Mouse (Mus musculus) c-Kit-positive CD71-positive TER-119-positive erythroid progenitor cells, embryonic 14.5 days (primary cell): ENCODE measurements around the gene Spo11.

Experiments
- DNase-seq: peaks from one replicate; pipeline ENCODE4 v3.0.0-alpha.2; 2013; ENCODE audit warnings: low spot score

Gene Spo11

DNA sequence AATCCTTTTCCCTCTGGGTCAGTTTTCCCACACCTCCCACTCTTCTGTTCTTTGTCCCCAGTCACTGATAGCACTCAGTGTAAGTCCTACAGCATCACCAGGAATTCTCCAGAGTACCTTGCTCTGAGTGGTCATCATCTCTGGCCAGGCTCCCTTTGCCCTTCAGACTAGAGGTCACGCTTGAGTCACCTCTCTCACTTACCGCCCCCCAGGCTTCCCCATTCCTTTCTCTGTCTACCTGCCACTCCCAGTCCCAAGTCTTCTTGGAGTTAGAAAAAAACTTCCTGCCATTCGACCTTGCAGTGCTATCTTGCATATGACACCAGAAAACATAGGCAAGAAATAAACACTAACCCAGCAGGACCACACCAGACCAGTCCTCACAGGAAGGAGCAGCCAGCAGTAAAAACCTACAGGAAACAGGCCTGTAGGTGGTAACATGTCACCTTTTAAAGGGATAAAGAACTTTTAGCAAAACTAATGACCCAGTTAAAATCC lies 32.8 kb downstream of the Spo11 start:
- no peak for DNase-seq

DNA sequence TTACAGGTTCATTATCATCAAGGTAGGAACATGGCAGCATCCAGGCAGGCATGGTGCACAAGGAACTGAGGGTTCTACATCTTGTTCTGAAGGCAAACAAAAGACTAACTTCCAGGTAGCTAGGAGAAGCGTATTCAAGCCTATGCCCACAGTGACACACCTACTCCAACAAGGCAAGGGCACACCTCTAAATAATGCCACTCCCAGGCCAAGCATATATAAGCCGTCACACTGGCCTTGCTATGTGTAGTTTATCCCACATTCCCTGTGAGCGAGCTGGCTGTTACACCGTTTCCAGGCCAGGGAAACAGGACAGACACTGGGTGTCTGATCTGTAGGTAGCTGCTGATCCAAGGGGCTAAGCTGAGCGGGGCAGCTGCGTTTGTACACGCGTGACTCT lies 33.9 kb downstream of the Spo11 start:
- no peak for DNase-seq

DNA sequence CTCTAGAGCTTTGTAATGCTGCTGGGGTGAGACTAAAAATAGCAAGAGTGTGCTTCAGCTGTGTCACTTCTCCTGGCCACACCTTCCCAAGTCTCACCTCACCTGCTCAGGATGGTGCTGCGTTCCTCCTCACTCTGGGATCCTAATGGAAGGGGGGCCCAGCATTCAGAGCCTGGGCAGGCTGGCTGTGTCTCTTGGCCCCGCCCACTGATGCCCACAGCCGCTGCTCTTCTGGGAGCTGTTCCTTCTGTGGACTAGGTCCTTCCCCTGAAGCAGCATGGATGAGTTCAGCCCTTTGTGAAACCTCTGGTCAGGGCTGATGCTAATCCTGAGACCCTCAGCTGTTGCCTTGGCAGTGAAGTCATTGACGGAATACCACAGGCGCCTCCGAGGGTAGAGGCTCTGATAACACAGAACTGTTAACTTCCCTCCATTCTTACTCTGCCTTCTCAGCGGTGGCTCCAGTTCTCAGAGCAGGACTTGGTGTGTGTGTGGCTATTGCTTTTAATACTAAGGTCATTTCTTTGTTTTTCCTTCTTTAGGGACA lies 37.3 kb downstream of the Spo11 start:
- DNase-seq: no peak

DNA sequence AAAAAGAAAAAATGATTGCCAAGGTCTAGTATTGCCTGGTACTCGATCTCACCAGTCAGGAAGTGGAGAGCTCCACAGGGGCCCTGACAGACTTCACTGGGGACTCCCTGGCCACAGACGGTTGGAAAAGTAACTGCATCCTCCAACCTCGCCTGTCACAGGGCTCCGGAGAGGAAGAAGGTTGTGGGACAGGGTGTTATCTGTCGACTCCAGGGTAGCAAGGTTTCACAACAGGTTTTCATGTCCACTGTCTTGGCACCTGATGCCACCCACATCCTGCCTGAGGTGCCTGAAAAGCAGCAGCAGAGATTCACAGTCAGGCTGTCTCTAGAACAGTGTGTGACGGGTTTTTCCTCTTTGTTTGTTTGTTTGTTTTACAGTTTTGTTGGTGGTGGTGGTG lies 40.4 kb downstream of the Spo11 start:
- DNase-seq: no peak

DNA sequence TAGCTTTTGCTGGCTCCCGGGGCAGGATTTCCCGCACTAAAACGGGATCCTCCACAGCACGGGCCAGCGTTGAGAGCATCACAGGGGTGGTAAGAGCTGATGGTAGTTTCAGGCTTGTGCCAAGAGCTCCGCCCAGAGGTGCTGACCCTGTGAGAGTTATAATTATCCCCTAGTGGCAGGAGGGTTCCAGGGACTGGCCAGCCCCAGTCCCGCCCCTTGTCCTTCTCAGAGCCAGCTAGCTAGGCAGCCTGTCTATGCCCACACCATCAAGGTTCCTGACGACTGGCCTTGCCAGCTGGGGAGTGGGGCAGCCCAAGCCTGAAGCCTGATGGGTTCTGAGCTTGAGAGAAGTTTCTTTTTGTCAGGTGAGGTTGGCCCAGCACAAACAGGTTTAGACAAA lies 41.1 kb downstream of the Spo11 start:
- DNase-seq: no peak

DNA sequence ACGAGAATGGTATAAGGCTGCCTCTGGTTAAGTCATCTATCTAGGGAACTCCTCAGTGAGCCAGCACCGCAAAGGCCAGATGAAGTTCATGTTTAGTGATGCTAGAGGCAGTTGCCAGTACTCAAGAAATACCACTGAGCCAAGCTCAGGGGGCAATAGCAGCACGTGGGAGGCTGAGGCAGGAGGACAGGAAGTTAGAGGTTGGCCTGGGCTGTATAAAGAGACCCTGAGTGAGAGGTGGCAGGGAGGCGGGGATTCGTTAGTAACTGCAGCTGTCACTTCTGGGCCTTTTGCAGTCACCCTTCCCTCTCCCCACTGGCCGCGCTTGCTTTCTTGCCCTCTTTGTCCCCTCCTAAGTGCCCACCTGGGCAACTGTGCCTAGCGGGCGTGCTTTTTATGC lies 41.8 kb downstream of the Spo11 start:
- DNase-seq: no peak

DNA sequence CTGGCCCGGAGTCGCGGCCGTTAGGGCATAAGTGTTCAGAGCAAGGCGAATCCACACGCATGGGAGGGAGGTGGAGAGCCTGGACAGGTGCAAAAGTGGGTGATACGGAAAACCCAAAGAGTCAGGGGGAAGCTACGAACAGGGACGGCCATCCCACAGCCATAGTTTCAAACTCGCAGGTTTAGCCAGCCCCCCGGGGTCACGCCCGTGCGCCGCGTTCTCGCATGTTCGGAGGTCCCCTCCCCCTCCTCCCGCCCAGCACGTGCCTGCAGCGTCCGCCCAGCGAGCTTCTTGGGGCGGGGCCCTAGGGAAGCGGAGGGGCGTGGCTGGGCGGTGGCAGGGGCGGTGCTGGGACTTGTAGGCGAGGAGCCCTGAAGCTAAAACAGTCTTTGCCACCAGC lies 42.3 kb downstream of the Spo11 start:
- DNase-seq: peak; percentile 89

DNA sequence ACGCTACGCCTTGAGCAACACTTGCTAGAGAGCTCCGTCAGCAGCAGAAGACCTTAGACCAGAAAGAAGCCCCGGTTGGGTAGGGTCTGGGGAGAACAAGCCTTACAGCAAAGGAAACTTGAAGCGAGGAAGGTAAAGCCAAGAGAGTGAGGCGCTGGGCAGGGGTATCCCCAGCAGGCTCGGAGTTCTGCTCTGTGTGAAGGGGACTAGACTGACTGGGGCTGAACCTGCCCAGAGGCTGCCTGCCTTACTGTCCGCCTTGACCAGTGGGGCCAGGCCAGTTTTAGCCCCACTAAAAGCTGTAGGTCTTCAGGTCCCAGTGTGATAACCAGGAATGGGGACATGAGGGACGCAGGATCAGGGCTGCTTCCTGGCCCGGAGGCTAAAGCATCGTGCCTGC lies 42.9 kb downstream of the Spo11 start, which contains the start of gene Rbm38:
Gene Rbm38, plus strand, starts transcription at position 69 of the 400 bp plus-strand sequence.
- DNase-seq: no peak

DNA sequence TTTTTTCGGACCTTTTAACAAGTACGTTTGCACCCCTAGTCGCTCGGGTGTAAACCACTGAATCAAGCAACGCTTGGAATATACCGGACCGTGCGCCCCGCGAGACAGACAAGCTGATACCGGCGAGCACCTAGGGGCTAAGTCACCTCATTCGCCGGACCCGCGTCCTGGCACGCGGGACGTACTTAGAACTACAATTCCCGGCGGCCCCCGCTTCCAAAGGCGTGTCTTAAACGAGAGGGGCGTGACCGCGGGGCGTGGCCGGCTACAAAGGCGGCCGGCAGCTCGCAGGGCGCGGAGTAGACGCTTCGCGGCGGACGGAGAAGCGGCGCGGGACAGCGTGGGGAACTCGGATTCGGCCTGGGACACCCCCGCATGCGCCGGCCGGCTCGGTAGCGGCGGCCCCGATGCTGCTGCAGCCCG lies 44.1 kb downstream of the Spo11 start:
- peak; percentile 92 for DNase-seq

DNA sequence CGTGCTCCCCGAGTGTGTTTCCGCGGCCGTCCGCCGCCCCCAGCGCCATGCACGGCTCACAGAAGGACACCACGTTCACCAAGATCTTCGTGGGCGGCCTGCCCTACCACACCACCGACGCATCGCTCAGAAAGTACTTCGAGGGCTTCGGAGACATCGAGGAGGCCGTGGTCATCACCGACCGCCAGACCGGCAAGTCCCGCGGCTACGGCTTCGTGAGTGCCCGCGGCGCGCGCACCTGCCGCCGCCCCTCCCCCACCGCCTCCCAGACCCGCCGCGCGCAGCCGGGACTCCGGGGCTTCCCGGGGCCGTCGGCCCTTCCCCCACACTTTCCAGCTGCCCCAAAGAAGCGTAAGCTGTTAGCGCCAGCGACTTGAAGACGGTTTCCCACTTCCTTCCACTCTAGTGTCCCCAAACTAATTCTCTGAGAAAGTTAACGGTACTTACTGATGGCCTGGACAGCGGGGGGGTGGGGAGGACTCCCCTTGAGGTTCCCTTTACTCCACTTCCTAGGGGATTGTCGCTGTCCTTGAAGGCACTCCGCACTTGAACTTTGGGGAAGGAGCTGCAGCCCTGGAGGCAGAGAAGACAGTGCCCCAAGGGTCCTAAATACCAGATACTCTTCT lies 44.7 kb downstream of the Spo11 start:
- no peak for DNase-seq

DNA sequence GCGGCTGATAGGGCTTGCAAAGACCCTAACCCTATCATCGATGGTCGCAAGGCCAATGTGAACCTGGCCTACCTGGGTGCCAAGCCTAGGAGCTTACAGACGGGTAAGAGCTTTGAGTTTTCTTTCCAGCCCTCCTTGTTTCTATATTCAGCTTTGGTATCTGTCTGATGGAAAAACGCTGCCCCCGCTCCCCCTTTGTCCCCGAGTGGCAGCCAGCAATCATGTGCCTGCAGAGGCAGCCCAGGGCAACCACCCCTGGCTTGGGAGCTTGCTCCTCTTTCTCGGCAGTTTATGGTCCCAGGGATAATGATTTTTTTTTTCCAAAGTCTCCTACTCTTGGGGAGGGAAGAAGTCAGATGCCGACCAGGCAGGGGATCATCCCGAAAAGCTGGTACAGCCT lies 45.3 kb downstream of the Spo11 start:
- no peak for DNase-seq

DNA sequence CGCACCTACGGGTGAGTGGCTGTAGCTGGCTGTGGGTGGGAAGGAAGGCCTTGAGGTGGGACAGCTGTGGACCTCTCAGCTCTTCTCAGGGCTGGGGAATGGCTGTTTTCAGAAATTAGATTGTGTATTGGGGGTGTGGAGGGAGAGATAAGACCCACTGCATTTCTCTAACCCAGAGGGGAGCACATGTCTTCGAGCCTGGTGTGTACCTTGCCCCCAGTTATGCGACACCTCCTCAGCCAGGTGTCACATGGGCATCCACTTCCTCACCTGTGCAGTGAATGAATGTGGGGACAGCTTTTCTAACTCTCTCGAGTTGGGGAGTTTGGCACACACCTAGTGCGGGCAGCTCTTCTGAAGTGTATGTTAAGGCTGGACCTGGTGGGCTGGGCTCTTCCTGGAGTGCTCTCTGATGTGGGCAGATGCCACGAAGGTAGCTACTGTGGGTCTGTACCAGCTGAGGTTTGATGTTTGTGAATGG lies 45.9 kb downstream of the Spo11 start:
- DNase-seq: no peak

DNA sequence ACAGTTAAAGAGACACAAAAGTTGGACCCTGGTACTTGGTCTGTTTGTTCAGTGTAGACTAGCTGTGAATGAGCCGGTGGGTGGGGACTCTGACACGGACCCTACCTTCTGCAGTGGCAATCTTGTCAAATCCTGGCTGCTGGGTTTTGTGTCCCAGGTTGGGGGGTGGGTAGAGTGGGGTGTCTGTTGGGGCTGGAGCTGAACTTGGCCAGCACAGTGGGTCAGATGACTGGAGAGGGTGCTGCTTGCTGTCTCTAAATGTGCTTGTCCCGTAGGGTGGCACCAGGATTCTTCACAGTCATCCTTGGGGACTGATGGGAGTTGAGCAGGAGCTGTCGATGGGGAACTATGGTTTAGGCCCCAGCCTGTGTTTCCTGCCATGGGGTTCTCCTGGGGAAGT lies 46.5 kb downstream of the Spo11 start:
- DNase-seq: no peak

DNA sequence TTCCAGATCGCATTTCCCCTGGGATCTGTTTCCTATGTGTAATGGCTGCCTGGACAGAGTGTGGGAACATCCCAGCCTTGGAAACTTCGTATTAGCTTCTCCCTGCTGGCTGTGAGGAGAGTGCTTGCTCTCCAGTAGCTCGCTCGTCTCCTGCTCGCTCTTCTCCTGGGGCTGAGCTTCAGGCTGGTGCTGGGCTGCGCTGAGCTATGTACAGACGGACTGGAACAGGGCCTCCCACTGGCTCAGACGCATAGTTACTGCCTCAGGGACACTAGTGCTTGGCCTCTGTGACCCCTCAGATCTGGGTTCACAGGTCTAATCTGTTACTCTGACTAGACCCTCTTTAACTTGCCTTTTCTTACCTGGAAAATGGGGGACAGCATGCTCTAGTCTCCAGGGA lies 46.9 kb downstream of the Spo11 start:
- no peak for DNase-seq

DNA sequence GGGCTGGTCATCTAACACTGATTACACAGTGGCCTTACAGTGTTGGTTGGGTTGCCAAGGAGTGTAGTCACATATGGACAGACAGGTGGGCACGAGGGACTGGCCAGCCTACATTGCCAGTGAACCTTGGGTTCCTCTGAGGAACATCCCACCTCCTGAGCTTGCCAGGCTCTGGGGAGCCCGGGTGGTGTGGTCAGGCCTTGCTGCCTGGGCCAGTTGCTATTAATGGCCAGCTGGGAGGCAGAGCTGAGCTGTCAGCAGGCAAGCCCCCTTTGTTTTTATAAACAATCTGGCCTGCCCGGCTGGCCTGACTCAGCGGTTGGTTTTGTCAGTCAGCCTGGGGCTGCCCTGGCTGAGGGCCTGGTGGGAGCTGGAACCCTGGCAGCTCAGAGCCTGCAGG lies 47.4 kb downstream of the Spo11 start:
- DNase-seq: no peak

DNA sequence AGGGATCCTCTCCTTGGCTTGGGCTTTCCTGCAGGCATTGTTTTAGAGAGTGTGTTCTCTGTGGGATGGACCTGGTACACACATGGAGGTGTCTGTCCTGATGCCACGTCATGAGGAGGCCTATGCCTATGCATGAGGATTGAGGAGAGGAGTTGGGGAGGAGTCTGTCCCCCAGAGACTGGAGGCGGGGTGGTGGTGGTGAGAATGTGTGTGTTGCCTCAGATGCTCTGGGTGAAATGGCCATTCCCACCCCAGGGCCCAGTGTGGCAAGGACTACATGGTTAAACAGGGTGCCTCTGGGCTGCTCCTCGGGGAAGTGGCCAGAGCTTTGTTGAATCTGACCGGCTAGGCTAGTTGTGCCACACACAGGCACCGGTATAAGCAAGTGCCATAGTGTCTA lies 48.8 kb downstream of the Spo11 start:
- no peak for DNase-seq

DNA sequence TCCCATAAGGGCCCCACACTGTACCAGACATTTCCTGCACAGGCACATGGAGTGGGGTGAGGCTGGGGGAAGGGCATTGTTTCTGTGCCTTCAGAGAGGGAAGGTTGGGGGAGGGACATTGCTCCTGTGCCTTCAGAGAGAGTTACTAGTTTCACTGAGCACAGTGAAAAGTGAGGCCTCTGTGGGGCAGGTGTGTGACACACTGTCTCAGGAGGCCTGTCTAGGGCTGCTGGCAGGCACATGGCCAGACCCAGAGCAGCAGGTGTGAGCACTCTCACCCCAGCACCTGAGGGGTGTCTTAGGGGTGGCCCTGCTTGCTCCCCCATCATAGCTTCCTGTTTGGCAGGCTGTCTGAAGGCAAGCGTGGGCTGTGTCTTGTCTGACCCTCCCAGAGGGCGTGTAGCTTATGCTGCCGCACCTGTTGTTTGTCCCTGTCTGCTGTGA lies 49.2 kb downstream of the Spo11 start:
- no peak for DNase-seq

DNA sequence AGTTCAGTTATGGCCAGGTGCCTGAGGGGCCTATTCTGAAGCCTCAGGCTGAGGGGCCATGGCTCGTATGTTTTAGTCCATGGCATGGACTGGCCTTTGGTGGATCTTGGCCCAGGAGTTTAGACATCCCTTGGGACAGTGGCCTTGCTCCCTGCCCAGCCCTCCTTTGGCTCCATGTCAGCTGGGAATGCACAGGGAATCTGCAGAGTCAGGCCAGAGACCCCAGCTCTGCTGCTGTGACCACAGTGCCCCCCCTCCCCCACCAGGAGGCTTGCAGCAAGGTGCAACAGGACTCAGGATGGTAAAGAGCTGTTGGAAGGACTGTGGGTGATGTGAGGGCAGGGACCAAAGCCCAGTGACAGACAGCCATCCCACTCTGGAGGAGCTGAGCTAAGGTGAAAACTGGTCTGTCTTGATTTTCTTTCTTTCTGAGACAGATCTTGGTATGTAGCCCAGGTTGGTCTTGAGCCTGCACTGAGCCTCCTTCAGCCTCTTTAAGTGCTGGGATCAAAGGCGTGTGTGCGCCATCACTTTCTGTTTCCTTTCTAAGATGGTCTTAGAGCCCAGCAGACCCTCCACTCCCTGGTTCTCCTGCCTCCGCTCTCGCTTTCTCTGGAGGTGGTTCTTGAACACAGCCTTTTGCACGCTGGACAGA lies 49.8 kb downstream of the Spo11 start:
- DNase-seq: no peak

DNA sequence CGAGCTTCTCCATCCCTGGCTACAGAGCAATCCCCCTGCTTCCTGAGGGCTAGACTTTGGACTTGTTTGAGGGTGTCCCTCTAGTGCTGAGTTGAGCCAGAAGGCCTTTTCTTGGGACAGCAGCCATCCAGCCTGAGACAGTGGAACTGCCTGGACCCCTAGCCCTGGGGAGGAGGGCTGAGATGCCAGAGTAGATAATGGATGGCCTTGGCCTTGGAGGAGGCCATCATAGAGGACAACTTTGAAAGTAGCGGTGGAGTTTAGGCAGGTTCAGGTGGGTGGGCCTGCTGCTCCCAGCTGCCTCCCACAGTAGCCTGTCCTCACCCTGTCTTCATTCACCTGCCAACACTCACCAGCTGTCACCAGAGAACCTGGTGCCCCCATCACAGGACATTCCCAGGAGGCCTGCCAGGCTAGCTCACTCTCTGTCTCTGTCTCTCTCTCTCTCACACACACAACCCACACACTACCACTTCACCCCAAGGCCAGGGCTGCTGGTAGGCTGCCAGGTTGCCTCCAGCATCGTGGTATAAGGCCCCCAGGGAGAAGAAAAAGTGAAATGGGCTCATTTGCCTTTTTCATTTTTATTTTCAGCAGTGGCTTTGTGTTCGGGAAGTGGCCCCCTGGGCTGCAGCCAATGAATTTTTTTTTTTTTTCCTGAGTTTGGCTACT lies 50.5 kb downstream of the Spo11 start:
- no peak for DNase-seq

DNA sequence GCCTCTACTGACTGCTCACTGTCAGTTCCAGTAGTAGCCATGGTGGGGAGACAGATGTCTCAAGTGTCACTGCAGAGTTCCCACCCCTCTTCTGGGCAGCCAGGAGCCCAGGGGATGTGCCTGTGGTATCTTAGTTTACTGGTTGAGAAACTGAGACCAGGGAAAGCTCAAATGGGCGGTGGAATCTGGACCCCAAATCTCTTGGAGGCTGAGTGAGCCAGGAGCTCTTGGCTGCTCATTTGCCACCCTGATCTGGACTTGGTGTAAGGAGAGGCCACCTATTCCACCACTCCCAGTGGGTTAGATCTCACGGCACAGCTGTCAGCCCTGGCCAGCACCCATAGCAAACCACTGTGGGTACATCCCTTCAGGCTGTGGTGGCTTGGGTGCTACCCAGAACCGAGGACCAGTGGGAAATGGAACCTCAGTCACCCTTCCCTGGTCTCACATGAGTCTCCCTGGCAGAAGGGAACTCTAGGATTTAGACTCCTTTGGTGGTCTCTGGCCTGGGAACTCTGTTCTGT lies 51.1 kb downstream of the Spo11 start:
- no peak for DNase-seq

DNA sequence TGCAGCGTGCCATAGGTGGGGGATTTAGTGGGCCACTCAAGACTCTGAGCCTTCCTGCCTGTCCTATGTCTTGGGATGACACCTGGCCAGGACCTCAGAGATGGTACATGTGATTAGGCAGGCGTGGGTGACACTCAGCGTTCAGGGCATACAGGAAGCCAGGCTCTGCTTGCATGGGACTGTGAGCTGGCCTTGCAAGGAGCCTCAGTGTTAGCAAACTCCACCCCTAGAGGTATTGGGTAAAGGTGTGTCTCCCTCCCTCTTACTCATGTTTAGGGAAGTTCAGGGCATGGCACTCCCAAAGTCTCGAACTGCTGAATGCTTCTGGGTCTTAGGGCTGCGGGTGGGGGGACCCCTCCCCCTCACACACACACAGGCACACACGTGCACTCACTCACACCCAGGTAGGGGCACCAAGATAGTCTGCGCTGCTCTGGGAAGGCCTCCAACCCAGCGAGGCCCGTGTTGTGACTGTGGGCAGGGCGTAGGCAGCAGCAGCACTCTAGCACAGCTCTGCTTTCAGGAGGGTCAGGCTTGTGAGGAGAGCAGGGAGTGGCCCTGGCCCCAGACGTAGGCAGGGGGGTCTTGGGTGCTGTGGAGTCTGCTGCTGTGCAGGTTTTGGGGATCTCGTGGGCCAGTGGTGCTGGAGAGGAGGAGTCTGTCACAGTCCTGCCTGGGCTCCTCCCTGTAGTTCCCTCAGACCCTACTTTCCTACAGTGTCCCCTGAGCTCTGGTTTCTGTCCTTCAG lies 53.3 kb downstream of the Spo11 start:
- no peak for DNase-seq

DNA sequence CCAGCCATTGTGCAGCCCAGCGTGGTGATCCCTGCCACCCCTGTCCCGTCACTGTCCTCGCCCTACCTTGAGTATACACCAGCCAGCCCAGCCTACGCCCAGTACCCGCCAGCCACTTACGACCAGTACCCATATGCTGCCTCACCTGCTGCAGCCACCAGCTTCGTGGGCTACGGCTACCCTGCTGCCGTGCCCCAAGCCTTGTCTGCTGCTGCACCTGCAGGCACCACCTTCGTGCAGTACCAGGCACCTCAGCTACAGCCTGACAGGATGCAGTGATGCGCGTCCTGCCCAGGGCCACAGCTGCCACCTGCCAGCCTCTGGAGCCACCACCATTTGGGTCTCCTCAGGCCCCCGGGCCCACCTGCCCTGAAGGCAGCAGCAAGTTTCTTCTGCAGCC lies 56.0 kb downstream of the Spo11 start:
- DNase-seq: no peak
